Mouse (Mus musculus) 416B (cell line): ENCODE measurements around the gene Gm20388.

Experiments used
- DNase-seq: peaks from one replicate; pipeline ENCODE4 v3.0.0; 2011; ENCODE audit warnings: low read depth

Gene Gm20388

DNA sequence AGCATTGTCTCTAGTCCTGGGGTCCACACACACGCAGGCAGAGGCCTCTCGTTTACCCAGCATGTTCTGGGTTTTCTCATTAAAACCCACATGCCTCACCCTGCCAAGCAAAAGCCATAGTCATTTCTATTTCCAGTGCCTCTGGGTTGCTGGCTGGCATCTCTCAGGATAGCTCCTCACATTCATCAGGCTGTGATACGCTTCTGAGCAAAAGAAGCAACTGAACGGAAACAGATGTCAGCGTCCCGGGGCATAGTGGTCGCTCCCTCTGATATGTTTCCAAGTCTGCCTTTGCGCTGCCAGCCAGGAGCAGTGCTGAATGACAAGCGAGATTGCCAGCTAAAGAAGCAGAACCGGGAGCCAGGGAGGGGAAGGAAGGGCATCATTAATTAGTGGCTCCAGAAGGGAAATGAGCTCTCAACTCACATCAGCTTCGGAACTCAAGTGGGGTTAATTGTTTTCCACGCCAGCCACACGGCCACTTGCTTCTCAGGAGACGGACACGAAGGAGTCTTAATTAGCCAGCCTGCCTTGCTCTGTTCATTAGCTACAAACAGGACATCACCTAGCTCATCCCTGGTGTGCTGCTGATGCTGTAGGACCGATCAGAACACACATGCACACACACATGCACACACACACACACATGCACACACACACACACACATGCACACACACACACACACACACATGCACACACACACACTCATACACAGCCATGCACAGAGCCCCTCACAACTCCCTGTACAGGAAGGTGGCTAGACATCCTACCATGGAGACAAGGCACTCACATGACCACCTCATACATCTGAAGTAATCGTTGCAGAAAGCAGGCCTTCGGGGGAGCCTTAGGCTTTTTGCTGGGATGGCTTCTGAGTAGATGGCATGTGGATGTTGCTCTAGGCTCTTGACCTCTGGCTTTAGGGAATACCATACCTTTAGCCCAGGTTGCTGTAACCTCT lies 4160.0 kb downstream of the Gm20388 start:
- peak; percentile 26 for DNase-seq

DNA sequence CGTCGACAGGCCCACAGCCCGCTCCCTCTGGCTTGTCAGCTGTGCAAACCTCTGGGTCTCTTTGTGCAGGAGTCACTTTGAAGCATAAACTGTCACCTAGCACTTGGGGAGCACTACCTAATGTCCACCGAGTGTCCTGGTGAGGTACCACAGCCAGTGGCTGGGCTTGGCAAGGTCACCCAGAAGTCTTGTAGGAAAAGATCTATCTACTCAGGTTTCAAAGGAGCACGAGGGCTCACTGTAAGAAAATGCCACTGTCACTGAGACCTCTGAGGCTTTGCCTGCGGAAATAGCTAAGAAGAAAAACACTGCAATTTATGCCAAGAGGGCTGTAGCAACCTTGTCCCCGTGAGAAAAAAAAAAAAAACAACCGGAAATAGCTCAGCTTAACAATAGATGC lies 4165.3 kb downstream of the Gm20388 start:
- no peak for DNase-seq

DNA sequence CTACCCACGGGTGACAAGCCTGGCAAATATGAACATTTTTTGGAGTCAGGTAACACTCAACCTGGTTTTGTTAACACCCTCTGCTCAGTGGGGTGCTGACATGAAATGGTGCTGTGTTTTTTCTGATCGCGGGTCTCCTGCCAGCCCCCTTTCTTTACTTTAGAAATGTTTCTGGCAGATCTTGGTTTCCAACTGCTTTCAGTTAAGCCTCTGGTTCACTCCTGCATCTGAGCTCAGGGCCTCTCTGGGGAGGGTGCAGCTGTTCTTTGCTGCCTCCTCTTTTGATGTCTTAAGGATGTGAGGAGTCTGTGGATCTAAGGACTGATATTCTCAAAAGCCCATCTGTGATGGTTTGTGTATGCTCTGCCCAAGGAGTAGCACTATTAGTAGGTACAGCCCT lies 4165.8 kb downstream of the Gm20388 start:
- DNase-seq: no peak

DNA sequence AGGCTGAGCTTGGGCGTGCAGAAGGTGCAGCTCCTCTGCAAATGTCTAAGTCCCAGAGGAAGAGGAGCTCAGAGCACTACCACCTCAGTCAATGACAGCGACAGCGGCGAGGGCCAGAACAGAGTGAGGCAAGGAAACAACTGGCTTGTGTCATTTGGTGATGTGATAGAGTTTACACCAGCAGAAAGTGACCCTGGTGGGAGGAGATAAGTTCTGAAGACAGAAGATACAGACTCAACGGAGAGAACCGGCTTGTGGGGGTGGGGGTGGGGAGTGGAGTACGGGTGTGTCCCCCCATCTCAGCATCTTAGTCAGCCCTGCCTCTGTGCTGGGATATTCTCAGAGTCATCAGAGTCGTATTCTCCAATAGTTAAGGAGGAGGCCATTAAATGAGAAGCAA lies 4166.7 kb downstream of the Gm20388 start:
- no peak for DNase-seq

DNA sequence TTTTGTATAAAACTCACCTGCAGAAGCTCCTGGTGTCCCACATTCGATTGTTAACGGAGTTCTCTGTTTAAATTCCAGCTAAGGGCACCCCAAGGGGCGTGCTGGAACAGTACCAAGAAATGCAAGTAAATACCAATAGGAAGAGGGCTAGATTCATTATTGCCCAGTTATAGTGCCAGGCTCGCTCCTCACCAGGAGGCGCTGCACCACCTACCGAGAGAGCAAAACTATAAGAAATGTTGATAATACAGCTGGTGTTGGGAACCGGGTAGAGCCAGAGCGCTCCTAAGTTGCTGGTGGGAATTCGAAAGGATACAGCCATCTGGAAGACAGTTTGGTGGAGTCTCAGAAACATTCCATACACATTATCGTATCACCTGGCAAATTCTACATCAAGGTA lies 4167.4 kb downstream of the Gm20388 start:
- peak; percentile 18 for DNase-seq

DNA sequence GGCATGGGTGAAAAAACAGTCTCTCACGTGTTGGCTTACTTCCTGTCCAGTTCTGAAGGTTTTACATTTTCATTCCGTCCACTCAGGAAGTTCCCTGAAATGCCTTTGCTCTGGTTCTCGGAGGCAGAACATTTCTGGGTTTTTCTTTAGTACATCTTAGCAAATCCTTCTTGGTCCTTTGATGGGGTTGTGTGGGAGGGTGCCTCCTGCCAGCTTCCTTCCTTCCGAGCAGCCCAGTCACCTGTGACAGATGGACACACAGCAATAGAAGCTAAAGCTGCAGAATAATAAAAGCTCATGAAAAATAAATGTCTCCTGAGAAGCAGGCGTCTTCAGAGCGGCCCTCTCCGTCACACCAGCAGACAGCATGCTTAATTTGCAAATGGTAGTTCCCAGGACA lies 4168.3 kb downstream of the Gm20388 start:
- no peak for DNase-seq

DNA sequence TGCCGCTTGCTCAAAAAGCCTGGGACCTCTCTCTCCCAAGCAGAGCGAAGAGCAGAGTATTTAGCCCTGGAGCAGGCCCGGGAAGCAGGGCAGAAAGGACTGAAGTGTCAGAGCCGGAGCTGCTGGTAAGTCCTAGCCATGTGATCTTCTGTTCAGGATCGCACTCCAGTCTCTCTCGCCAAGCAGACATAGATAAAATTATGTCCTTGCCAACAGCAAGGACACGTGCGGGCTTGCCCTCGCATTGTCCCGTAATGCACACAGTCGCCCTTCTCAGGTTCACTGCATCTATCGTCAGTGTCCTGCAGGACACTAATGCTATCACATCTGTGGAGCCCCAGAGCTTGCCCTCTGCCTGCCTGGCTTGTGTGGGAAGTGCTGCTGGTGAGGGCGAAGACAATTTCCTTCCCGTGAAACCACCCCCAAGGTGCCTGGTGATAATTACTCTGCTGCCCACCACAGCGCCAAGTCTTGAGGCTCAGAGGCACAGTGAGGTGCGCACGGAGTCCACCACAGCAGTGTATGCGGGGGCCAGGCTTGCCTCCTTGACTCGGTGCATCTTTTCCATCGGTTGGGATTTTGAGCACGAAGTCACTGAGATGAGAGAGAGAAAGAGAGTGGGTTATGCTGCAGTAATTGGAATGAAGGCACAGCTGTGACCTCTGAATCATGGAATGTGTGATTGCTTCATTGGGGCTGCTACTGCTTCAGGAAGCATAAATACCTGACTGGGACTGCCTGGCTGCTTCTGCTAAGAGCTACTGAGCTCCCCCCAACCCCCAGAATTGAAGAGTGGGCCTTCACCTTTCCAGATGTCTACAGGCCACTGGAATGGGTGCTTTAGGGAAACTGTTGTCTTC lies 4170.1 kb downstream of the Gm20388 start:
- no peak for DNase-seq

DNA sequence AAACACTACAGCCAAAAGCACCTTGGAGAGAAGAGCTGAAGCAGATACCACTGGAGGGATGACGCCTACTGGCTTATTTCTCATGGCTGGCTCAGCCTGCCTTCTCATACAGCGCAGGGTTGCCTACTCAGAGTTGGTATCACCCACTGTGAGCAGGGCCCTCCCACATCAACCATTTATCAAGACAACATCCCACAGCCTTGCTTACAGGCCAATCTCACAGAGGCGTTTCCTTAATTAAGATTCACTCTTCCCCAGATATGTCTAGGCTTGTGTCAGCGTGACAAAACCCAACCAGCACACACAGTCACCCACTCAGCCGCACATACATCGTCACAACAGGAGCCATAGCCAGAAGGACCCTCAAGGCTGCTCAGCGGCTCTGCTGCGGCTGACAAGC lies 4172.0 kb downstream of the Gm20388 start:
- no peak for DNase-seq

DNA sequence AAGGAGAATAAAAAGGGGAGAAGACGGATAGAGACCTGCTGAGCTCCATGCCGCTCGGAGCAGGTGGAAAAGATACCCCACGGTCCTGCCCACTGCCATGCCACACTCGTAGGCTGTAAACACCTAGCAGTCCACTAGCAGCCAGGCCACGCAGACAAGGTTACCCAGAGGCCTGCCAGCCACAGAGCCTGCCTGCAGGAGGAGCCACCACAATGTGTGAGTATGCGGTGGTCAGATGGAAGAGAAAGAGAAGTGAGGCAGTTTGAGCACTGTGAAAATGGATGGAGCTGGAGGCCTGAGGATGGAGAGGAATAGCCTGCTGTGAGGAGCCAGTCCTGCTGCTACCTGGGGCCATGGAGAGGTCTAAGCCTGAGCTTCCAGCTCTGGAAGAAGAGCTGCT lies 4173.0 kb downstream of the Gm20388 start:
- peak; percentile 13 for DNase-seq

DNA sequence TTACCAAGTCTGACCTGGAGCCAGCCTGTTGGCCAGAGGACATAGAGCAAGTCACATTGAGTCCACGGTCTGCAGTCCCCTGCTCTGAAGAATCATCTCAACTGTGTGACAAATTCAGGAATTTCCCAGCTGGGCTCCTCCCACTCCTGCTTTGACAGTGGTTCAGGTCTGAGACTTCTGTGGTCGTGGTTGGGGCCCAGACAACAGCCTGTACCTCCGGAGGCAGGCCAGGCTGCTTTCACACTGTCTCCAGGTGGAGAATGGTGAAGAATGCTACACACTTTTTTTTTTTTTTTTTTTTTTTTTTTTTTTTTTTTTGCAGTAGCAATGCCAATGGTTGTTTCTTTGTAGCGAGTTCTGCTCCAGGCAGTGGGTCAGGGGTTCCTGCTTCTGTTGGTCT lies 4175.0 kb downstream of the Gm20388 start:
- no peak for DNase-seq

DNA sequence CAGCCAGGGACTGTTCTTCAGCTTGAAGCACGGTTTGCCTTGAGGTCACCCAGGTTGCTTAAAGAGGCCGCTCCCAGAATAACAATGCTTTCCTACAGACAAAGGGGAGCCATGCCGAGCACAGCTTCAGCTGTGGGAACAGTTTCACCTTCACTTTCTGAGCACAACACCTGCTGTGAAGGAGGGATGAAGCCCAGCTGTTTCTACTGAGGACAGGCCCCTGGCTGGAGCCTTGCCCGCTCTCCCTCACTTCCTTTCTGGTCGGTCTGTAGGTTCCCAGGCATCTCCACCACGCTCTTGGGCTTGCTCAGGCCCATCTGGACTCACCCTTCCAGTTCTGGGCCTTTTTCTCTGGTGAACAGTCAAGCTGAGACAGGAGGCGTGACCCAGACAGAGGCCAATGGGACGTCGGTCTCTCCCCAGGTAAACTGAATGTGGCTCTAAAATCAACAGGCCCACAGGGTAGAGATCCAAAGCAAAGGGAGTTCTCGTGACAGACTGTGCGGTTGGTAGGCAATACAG lies 4177.5 kb downstream of the Gm20388 start:
- no peak for DNase-seq

DNA sequence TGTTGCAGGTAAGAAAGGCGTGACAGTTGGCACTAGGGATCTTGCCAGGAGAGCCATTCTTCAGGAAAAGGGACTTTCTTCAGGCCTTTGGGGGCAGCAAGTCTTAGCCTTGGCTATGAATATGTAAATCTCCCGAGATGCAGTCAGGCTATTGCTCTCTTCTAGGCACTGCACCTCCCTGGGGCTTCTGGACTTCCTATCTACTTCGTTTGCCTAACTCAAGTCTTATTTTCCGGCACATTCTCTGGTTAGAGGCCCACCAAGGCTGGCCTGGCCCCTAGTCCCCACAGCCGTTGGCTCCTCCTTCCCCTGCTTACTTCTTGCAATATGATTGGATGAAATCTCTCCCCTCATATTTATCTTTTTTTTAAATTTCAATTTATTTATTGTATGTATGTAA lies 4178.4 kb downstream of the Gm20388 start:
- no peak for DNase-seq

DNA sequence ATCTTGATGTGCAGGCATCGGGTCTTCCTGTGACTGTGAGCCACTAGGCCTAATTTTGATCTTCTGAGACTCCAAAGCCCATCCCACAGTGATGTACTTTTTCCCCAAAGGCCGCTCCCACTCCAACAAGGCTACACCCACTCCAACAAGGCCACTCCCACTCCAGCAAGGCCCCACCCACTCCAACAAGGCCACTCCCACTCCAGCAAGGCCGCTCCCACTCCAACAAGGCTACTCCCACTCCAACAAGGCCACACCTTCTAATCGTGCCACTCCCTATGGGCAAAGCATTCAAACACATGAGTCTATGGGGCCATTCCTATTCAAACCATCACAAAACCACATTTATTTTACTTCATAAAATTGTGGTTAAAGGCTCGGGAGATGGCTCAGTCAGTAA lies 4179.8 kb downstream of the Gm20388 start:
- no peak for DNase-seq

DNA sequence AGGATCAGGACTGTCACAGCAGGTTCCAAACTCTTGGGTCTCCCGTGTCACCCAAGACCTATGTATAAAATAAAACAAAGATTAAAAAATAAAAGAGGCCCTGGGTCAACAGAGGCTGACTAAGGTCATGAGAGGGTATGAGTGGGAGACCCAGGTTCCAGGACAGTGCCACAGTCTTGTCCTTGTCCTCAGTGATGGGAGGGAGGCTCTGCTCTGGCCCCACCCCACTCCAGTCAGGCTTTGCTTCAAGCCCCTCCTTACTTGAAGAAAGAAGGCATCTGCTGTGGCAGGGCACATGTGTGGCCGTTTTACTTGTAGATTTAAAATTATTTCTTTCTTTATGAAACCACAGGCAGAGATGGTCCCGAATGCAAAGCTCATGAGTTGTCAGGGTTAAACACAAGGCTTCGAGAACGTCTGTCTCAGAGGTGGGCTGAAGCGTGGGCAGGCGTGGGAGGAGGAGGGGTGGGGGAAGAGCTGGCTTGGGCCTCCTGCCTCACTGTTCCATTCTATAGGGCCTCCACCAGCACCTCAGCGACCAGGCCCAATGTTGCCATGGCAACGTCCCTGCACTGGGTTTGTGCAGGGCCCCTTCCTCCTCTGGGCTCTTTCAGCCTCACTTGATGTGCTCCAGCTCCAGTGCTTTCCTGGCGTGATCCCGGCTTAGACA lies 4188.4 kb downstream of the Gm20388 start:
- no peak for DNase-seq

DNA sequence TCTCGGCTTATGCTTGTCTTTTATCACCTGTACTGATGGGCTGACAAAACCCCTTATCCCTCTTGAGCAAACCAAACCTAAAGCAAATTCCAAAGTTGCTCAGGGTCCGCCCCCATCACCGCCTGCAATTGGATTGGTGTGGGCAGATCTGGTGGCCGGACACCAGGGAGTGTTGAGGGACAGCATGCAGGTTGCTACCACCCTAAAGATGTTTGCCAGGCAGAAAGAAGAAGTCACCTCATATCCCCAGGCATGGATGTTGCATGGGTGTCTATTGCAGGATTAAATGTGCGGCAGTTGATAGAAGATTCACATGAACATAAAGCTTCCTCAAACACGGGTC lies 4189.0 kb downstream of the Gm20388 start:
- DNase-seq: no peak

DNA sequence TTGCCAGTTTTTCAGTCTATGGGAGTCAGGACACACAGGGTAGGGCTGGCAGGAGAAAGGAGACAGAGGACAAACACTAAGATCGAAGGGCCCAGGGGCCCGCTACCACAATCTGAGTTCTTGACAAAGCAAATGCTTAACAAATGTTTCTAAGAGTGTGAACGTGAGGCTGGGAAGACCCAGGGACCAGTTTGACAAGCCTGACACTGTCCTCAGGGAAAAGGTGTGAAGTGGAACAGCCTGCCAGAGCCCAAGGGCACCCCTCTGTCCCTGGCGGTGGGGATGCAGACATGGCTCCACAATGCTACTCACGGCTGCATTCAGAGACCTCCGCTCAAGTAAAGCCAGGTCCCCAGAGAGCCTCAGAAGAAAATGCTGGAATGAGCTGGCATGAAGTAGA lies 4195.2 kb downstream of the Gm20388 start:
- no peak for DNase-seq

DNA sequence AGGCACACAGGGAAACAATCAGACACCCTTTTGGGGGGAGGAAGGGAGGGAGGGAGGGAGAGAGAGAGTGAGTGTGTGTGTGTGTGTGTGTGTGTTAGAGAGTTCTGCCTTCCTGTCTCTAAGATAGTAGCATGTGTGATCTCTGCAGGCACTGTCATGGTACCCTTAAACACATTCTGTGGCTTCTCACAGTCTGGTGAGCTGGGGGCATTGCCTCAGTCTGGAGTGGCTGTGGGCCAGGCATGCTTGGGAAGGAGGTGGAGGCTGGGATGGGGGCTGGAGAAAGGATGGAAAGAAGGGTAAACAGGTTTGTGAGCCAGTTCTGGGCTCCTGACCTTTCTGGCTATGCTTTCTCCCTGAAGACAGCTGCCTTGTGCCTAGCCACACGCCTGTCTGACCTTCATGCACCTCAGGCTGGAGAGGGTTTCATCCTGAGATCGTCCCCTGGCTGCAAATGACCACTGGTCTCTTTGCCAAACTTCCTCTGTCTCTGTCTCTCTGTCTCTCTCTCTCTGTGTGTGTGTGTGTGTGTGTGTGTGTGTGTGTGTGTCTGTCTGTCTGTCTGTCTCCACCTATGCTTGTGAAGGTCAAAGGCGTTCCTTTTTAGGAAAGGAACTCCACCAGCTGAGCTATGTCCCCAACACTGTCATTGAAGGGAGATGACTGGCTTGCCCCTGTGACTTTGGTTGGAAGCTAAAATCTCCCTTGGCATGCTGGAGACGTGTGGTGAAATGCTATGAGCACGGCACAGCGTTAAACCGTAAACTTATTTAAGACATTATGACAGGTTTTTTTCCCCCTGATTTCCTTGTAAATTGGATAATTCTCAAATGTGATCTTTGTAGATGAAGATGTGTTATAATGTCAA lies 4195.9 kb downstream of the Gm20388 start:
- no peak for DNase-seq

DNA sequence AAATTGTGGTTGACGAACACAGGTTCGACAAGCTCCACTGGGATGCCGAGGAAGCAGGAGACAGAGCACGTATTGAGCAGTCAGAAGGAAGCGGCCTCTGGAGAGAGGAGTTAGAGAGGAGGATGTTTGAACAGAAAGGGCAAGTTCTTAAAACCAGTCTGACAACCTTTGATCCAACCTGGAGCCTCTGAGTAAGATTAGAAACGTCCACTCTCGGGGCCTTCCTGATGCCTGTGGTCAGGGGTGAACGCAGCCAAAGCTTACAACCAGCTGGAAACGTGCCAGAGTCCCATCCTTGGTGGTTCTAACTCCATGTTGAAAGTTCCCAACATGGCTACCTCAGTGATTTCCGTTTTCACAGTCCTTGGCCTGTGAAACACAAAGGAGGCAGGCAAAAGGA lies 4202.5 kb downstream of the Gm20388 start:
- DNase-seq: no peak

DNA sequence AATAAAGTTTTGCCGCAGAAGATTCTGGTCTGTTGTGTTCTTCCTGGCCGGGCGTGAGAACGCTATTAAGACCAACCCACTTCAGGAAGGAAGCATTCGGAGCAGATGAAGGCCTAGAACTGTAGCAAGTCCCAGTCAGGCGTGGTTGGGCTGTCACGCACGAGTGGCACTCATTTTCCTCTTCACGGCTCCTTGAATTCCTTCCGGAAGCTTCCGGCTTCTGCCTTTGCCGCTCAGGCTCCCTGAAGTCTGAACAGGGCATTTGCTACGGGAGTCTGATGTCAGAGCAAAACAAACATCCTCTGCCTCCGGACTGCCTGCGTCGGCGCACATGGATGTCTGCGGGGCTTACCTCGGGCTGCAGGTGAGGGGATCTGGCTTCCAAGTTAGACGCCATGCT lies 4214.6 kb downstream of the Gm20388 start:
- no peak for DNase-seq

DNA sequence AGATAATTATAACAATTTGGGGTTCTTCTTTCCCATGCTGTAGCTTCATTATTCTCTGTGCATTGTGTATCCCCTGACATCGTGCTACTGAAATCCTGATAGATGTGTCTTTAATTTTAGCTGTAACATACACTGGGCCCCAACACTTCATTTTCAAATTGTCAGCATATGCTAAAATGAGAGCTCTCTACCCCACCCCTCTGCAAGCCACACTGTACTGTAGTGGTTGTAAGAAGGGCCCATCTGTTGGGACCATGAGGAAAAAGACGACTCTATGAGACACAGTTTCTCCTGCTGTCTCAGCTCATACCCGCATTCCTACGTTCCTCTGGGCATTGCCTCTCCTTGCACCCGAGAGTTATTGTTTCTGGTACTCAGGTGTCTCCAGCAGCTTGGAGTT lies 4226.6 kb downstream of the Gm20388 start:
- no peak for DNase-seq

DNA sequence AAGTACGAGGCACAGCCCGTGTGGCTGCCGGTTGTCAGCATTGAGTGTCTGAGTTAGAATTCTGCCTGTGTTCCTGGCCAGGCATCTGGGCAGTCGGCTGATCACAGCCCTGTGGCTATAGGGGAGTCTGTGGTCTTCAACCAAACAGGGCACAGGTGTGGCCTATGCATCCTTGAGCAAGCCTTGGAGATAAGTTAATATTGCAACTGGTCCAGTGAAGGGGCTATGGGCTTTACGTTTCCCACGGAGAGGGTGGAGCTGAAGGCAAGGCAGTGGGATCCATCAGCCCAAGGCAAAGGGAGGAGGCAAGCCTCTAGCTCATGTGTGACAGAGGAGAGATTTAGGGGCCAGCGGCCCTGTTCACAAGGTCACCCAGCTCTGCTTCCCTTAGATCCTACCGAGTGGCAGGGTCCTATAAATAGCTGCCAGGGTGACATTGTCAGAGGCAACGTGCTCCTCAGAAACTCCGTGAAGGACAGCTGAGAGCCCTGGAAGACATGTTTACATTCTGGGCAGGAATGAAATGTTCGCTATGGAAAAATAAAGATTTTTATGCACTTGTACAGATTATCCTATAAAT lies 4229.7 kb downstream of the Gm20388 start:
- DNase-seq: no peak
